Mouse (Mus musculus) embryonic fibroblast, embryonic 13.5 days (primary cell): ENCODE measurements around the gene Tgm7.

Source experiments
- CTCF ChIP-seq: IDR thresholded peaks from 2 replicates; pipeline ENCODE4 v1.5.1; 2011; ENCODE audit warnings: mild to moderate bottlenecking, control low read depth, low read length, moderate library complexity, borderline replicate concordance; ENCODE audit not compliant: insufficient read depth
- POLR2A ChIP-seq: IDR thresholded peaks from 2 replicates; pipeline ENCODE4 v1.6.1; 2011; ENCODE audit warnings: low read depth, mild to moderate bottlenecking, control low read depth, low read length, moderate library complexity

DNA sequence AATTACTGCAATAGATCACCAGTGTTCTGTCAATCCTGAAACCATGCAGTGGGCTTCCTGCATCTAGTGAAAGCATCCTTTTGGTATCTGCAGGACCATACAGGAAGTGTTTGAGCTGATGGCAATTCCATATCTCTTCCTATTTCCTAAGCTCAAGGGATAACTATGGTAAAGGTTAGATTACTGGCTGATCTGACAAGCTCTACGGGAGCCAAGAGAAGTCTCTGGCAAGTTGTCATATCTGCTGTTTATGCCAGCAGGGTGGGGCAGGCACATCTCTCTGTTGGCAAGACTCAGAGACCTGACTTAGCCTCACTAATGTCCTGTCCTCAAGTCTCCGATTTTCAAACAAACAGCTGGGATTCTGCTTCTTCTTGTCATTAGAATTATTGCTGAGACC is 55.5 kb downstream of the Tgm7 start:
- no peak for TF ChIP-seq POLR2A
- no peak for TF ChIP-seq CTCF
